Mouse (Mus musculus) layer of hippocampus, postnatal 25 days (tissue): ENCODE measurements around the gene Cox19. TPM values are rescaled to one million over a fixed set of nuclear protein-coding genes. Genes with fewer than 3 reads are reported as not detected.
"Not testable (repeated sequence)": the region's sequence is repeated elsewhere in the genome, so short reads cannot be mapped to it uniquely, and the experiment has no call there.

Experiments
- DNase-seq, 2 experiments: peaks; one replicate each; pipeline ENCODE4 v3.0.0; 2022; ENCODE audit warnings: mixed read lengths in 2 of 2, low spot score in 1 of 2; ENCODE audit errors: extremely low spot score in 1 of 2
- total RNA-seq, 2 experiments: library from RNA; stranded (reverse); gene quantifications; 2 replicates each; pipeline ENCODE4 v1.2.3; 2021

Cox19 gene
- 10 to 100 TPM; 66.7 to 67.9 TPM for total RNA-seq

GRCm38 (mm10) chr5:139351134-139351533 is at the start of gene Cox19:
Gene Cox19, minus strand, starts transcription at chr5:139351418.
- no peak for DNase-seq

GRCm38 (mm10) chr5:139399991-139400390 is 48.8 kb upstream of the Cox19 start:
- DNase-seq = no peak

- no peak for DNase-seq
Observed at GRCm38 (mm10) chr5:139398786-139399185, 47.6 kb upstream of the Cox19 start.

GRCm38 (mm10) chr5:139397959-139398753 is 46.9 kb upstream of the Cox19 start:
- peak; percentile 86 to 96 for DNase-seq

- DNase-seq = no peak
Observed at GRCm38 (mm10) chr5:139397359-139397916, 46.2 kb upstream of the Cox19 start.

- DNase-seq = no peak
Observed at GRCm38 (mm10) chr5:139395528-139395927, 44.3 kb upstream of the Cox19 start.

- DNase-seq = no peak
Observed at GRCm38 (mm10) chr5:139394399-139394798, 43.2 kb upstream of the Cox19 start.

GRCm38 (mm10) chr5:139393197-139393588 is 42.0 kb upstream of the Cox19 start:
- DNase-seq = no peak

- DNase-seq = no peak
Observed at GRCm38 (mm10) chr5:139392219-139393196, 41.3 kb upstream of the Cox19 start.

GRCm38 (mm10) chr5:139391309-139391990 is 40.2 kb upstream of the Cox19 start:
- DNase-seq = no peak

- DNase-seq = not testable (repeated sequence)
Observed at GRCm38 (mm10) chr5:139390324-139391119, 39.3 kb upstream of the Cox19 start.

- peak in 1 of 2 experiments; percentile 37 for DNase-seq
Observed at GRCm38 (mm10) chr5:139389676-139390061, 38.5 kb upstream of the Cox19 start.

GRCm38 (mm10) chr5:139388694-139389675 is 37.8 kb upstream of the Cox19 start:
- peak in 1 of 2 experiments; percentile 39 for DNase-seq

GRCm38 (mm10) chr5:139388195-139388570 is 37.0 kb upstream of the Cox19 start:
- DNase-seq = no peak

- DNase-seq = no peak
Observed at GRCm38 (mm10) chr5:139387329-139388194, 36.3 kb upstream of the Cox19 start.

- no peak for DNase-seq
Observed at GRCm38 (mm10) chr5:139386047-139386446, 34.8 kb upstream of the Cox19 start.

- DNase-seq = no peak
Observed at GRCm38 (mm10) chr5:139384531-139384930, 33.3 kb upstream of the Cox19 start.
